Mouse (Mus musculus) right cerebral cortex, adult 18-20 months (tissue): ENCODE results near the gene B4galt4.

Experiments
- DNase-seq: peaks from one replicate; pipeline ENCODE4 v3.0.0; 2022; ENCODE audit warnings: mixed read lengths

B4galt4 gene

GRCm38 (mm10) chr16:38729139-38729538 is 12.9 kb upstream of the B4galt4 start:
- DNase-seq: no peak

- peak; percentile 38 for DNase-seq
Measured at GRCm38 (mm10) chr16:38729610-38730288, 12.3 kb upstream of the B4galt4 start.

- no peak for DNase-seq
Measured at GRCm38 (mm10) chr16:38730921-38731320, 11.1 kb upstream of the B4galt4 start.

- DNase-seq: no peak
Measured at GRCm38 (mm10) chr16:38741204-38741903, 710 bp upstream of the B4galt4 start.

GRCm38 (mm10) chr16:38742659-38743131 is 631 bp downstream of the B4galt4 start:
- peak; percentile 49 for DNase-seq

- DNase-seq: no peak
Measured at GRCm38 (mm10) chr16:38743941-38744673, 2.0 kb downstream of the B4galt4 start.

- DNase-seq: no peak
Measured at GRCm38 (mm10) chr16:38750803-38751202, 8.7 kb downstream of the B4galt4 start.

- no peak for DNase-seq
Measured at GRCm38 (mm10) chr16:38753631-38754030, 11.6 kb downstream of the B4galt4 start.

- no peak for DNase-seq
Measured at GRCm38 (mm10) chr16:38755452-38756176, 13.6 kb downstream of the B4galt4 start.

- no peak for DNase-seq
Measured at GRCm38 (mm10) chr16:38756177-38756503, 14.1 kb downstream of the B4galt4 start.

GRCm38 (mm10) chr16:38756572-38756971 is 14.5 kb downstream of the B4galt4 start:
- DNase-seq: no peak

- no peak for DNase-seq
Measured at GRCm38 (mm10) chr16:38757626-38758025, 15.6 kb downstream of the B4galt4 start.

- no peak for DNase-seq
Measured at GRCm38 (mm10) chr16:38758104-38758861, 16.2 kb downstream of the B4galt4 start.

- DNase-seq: no peak
Measured at GRCm38 (mm10) chr16:38760239-38760638, 18.2 kb downstream of the B4galt4 start.

GRCm38 (mm10) chr16:38760834-38761375 is 18.8 kb downstream of the B4galt4 start:
- DNase-seq: no peak

- no peak for DNase-seq
Measured at GRCm38 (mm10) chr16:38761972-38762371, 19.9 kb downstream of the B4galt4 start.

- DNase-seq: no peak
Measured at GRCm38 (mm10) chr16:38762401-38762800, 20.3 kb downstream of the B4galt4 start.

GRCm38 (mm10) chr16:38763508-38763907 is 21.4 kb downstream of the B4galt4 start:
- no peak for DNase-seq

GRCm38 (mm10) chr16:38766671-38767070 is 24.6 kb downstream of the B4galt4 start:
- no peak for DNase-seq

- peak; percentile 25 for DNase-seq
Measured at GRCm38 (mm10) chr16:38767761-38768160, 25.7 kb downstream of the B4galt4 start.

- DNase-seq: no peak
Measured at GRCm38 (mm10) chr16:38768386-38768785, 26.3 kb downstream of the B4galt4 start.

GRCm38 (mm10) chr16:38769529-38769928 is 27.5 kb downstream of the B4galt4 start:
- no peak for DNase-seq
